ENCODE assay signal across 9 mouse cellular contexts in genomic region chr1:170900799-170901467, GRCm38 (mm10). TPM values are rescaled to one million over a fixed set of nuclear protein-coding genes. Genes with fewer than 3 reads are reported as not detected.
DNase-seq lines count a peak whose midpoint lies in the region; ATAC-seq and TF ChIP-seq lines count a peak whose summit lies in the region.
"Had no signal": no experiment of that assay in that cellular context is flagged by ENCODE, and none has a peak within 500 bp of the region (broad histone marks: within the 10 kb centered on the region; RNA-seq: fewer than 3 reads in every experiment).

No protein-coding gene starts in this region.

- H3K9ac ChIP-seq in forebrain, embryonic 12.5 days, result no peak overlapping the region
- H3K9ac ChIP-seq in forebrain, embryonic 11.5 days (ENCODE audit: low read length), result no peak overlapping the region
- peak overlapping the region; percentile 49 for H3K9ac ChIP-seq in MEL (ENCODE audit: control insufficient read depth, low read depth, low read length, poor library complexity, severe bottlenecking)
- H3K9ac ChIP-seq in hindbrain, embryonic 11.5 days (ENCODE audit: low read depth, low read length), result no peak overlapping the region

- no peaks in the 10 kb centered on the region for H3K9me3 ChIP-seq in forebrain, embryonic 12.5 days
- H3K9me3 ChIP-seq in forebrain, embryonic 11.5 days (ENCODE audit: control insufficient read depth, low read length), result no peaks in the 10 kb centered on the region
- no peaks in the 10 kb centered on the region for H3K9me3 ChIP-seq in MEL (replicated peaks; ENCODE audit: insufficient read depth, low read length)
- H3K9me3 ChIP-seq in hindbrain, embryonic 11.5 days (ENCODE audit: control insufficient read depth, low read length), result no peaks in the 10 kb centered on the region

- TF ChIP-seq POLR2A in MEL (IDR thresholded peaks at IDR 0.05; ENCODE audit: control insufficient read depth in 1 of 2, insufficient read depth in 1 of 2, low read depth in 1 of 2, low read length in 2 of 2, poor library complexity in 1 of 2), result no peak

- H3K4me1 ChIP-seq in forebrain, embryonic 12.5 days, result no peaks in the 10 kb centered on the region
- no peaks in the 10 kb centered on the region for H3K4me1 ChIP-seq in forebrain, embryonic 11.5 days (replicated peaks; ENCODE audit: control insufficient read depth, insufficient read depth, low read length)
- peaks cover 15 to 21% of the 10 kb centered on the region in 2 experiments for H3K4me1 ChIP-seq in MEL (ENCODE audit: control insufficient read depth in 1 of 2, insufficient read depth in 2 of 2, low read length in 2 of 2)
- H3K4me1 ChIP-seq in hindbrain, embryonic 11.5 days (replicated peaks; ENCODE audit: control insufficient read depth, insufficient read depth, low read length), result no peaks in the 10 kb centered on the region

- no peak for TF ChIP-seq EP300 in MEL (IDR thresholded peaks at IDR 0.05; ENCODE audit: low read depth in 1 of 2, low read length in 2 of 2)

- TF ChIP-seq RAD21 in MEL (IDR thresholded peaks at IDR 0.05; ENCODE audit: low read depth, low read length), result peak; percentile 91

- H3K36me3 ChIP-seq in forebrain, embryonic 12.5 days (replicated peaks), result no peaks in the 10 kb centered on the region
- no peaks in the 10 kb centered on the region for H3K36me3 ChIP-seq in forebrain, embryonic 11.5 days (ENCODE audit: control insufficient read depth, insufficient read depth, low read length)
- peaks cover 0 to 10% of the 10 kb centered on the region in 2 experiments; a peak in 2 of 4 replicates for H3K36me3 ChIP-seq in MEL (ENCODE audit: control insufficient read depth in 1 of 2, insufficient read depth in 2 of 2, low read length in 2 of 2)
- H3K36me3 ChIP-seq in hindbrain, embryonic 11.5 days (ENCODE audit: control insufficient read depth, insufficient read depth, low read length), result no peaks in the 10 kb centered on the region

- intact Hi-C loops in left cerebral cortex, postnatal 25 days (cut with DNase I), result loop anchor here (1.0 kb wide), 2 partner anchors 91 to 95 kb away; no protein-coding TSS in a partner anchor

- TF ChIP-seq CTCF in MEL (IDR thresholded peaks at IDR 0.05 in 2 of 3, conservative IDR thresholded peaks at IDR 0.05 in 1 of 3; ENCODE audit: control insufficient read depth in 1 of 3, insufficient read depth in 1 of 3, low read depth in 2 of 3, low read length in 3 of 3, poor library complexity in 1 of 3, severe bottlenecking in 1 of 3), result peak in 2 of 3 experiments; percentile 49 to 64; a peak in 5 of 6 replicates

- H3K4me2 ChIP-seq in forebrain, embryonic 12.5 days, result no peak overlapping the region
- H3K4me2 ChIP-seq in forebrain, embryonic 11.5 days (ENCODE audit: low read depth, low read length, severe bottlenecking), result no peak overlapping the region
- H3K4me2 ChIP-seq in hindbrain, embryonic 11.5 days (replicated peaks; ENCODE audit: low read depth, low read length), result no peak overlapping the region

- no peak overlapping the region for H3K27ac ChIP-seq in forebrain, embryonic 12.5 days
- no peak overlapping the region for H3K27ac ChIP-seq in forebrain, embryonic 11.5 days (ENCODE audit: low read depth, low read length)
- H3K27ac ChIP-seq in MEL (ENCODE audit: control insufficient read depth, low read depth, low read length), result peak overlapping the region; percentile 18
- H3K27ac ChIP-seq in hindbrain, embryonic 11.5 days (ENCODE audit: low read depth, low read length), result no peak overlapping the region

- WGBS in forebrain, embryonic 12.5 days, result 35% methylated on average over 10 of the region's 10 CpGs
- WGBS in forebrain, embryonic 11.5 days, result 39% methylated on average over 10 of the region's 10 CpGs
- 46% methylated on average over 10 of the region's 10 CpGs for WGBS in hindbrain, embryonic 11.5 days

- peaks cover 33% of the 10 kb centered on the region for H3K27me3 ChIP-seq in forebrain, embryonic 12.5 days
- H3K27me3 ChIP-seq in forebrain, embryonic 11.5 days (ENCODE audit: control insufficient read depth, insufficient read depth, low read length), result no peaks in the 10 kb centered on the region; the same call in 1 of the 2 replicates
- no peaks in the 10 kb centered on the region for H3K27me3 ChIP-seq in MEL (ENCODE audit: control insufficient read depth in 1 of 2, insufficient read depth in 2 of 2, low read length in 2 of 2)
- no peaks in the 10 kb centered on the region; the same call in 1 of the 2 replicates for H3K27me3 ChIP-seq in hindbrain, embryonic 11.5 days (ENCODE audit: control insufficient read depth, insufficient read depth, low read length)

- no peak for DNase-seq in forebrain, embryonic 11.5 days (ENCODE audit: low spot score)
- peak; percentile 88 for DNase-seq in MEL (ENCODE audit: low read depth, low spot score)
- DNase-seq in embryo, embryonic 10 days (ENCODE audit: low spot score), result peak; percentile 72
- DNase-seq in hindbrain, embryonic 11.5 days (ENCODE audit: low spot score), result peak; percentile 72
- DNase-seq in left cerebral cortex, postnatal 25 days (ENCODE audit: low spot score in 2 of 2), result peak; percentile 66 to 74
- peak; percentile 50 to 79 for DNase-seq in spleen, postnatal 4 days (ENCODE audit: low spot score in 2 of 2)

- no peaks in the 10 kb centered on the region for H3K79me2 ChIP-seq in MEL (ENCODE audit: control insufficient read depth, insufficient read depth, low read length, poor library complexity)

- no peak overlapping the region for H3K4me3 ChIP-seq in forebrain, embryonic 12.5 days (replicated peaks)
- no peak overlapping the region for H3K4me3 ChIP-seq in forebrain, embryonic 11.5 days (ENCODE audit: low read depth, low read length)
- H3K4me3 ChIP-seq in MEL (ENCODE audit: control insufficient read depth in 1 of 2, insufficient read depth in 1 of 2, low read depth in 2 of 2, low read length in 2 of 2), result peak overlapping the region; percentile 38 to 52
- no peak overlapping the region for H3K4me3 ChIP-seq in hindbrain, embryonic 11.5 days (ENCODE audit: low read depth, low read length)

- ATAC-seq in forebrain, embryonic 12.5 days (ENCODE audit: low FRiP score), result peak; percentile 67; the same call in 1 of the 2 replicates
- no peak for ATAC-seq in forebrain, embryonic 11.5 days (replicated peaks; ENCODE audit: low FRiP score)
- ATAC-seq in hindbrain, embryonic 11.5 days (ENCODE audit: low FRiP score), result no peak
- ATAC-seq in megakaryocyte-erythroid progenitor cell, adult 5-6 weeks (replicated peaks; ENCODE audit: low FRiP score, low TSS enrichment, poor library complexity, severe bottlenecking), result peak; percentile 42; the same call in 1 of the 2 replicates

RNA-seq across cellular contexts. Expression of gene Fcrlb, which starts 11.8 kb away (rescaled TPM):
- polyA plus RNA-seq in forebrain, embryonic 12.5 days (2016; fragmentation: Nextera tagmentation; extraction: Ambion mirVana), result not detected in 2 replicates
- polyA plus RNA-seq in forebrain, embryonic 11.5 days (2014; fragmentation: Nextera tagmentation; extraction: Ambion mirVana), result not detected in 2 replicates
- total RNA-seq in MEL (2012; rRNA removed), result not detected in 2 replicates
- polyA plus RNA-seq in MEL (2012; ENCODE audit: insufficient read depth in 1 of 2, insufficient read length in 2 of 2, low read depth in 1 of 2, low replicate concordance in 2 of 2, missing spikeins in 1 of 2), result not detected
- not detected in 2 replicates for polyA plus RNA-seq in hindbrain, embryonic 11.5 days (2014; fragmentation: Nextera tagmentation; extraction: Ambion mirVana)
- total RNA-seq in left cerebral cortex, postnatal 25 days (2021), result under 1 TPM; 0.34 to 0.37 TPM
- 0.50 TPM in 1 of 2 replicates, not detected in the other for total RNA-seq in megakaryocyte-erythroid progenitor cell, adult 5-6 weeks (2014; fragmentation: Nextera tagmentation)
- total RNA-seq in megakaryocyte-erythroid progenitor cell, adult 5-6 weeks (2017), result not detected in 2 replicates

RNA-seq across cellular contexts. Expression of gene Dusp12, which starts 15.6 kb away (rescaled TPM):
- 28.6 and 33.3 TPM in 2 replicates for polyA plus RNA-seq in forebrain, embryonic 12.5 days (2016; fragmentation: Nextera tagmentation; extraction: Ambion mirVana)
- 28.7 and 29.3 TPM in 2 replicates for polyA plus RNA-seq in forebrain, embryonic 11.5 days (2014; fragmentation: Nextera tagmentation; extraction: Ambion mirVana)
- 41.8 and 50.0 TPM in 2 replicates for total RNA-seq in MEL (2012; rRNA removed)
- 10 to 100 TPM in 1 of 2 experiments, not detected in 1; 33.8 TPM for polyA plus RNA-seq in MEL (2012; ENCODE audit: insufficient read depth in 1 of 2, insufficient read length in 2 of 2, low read depth in 1 of 2, low replicate concordance in 2 of 2, missing spikeins in 1 of 2)
- 33.2 and 36.6 TPM in 2 replicates for polyA plus RNA-seq in hindbrain, embryonic 11.5 days (2014; fragmentation: Nextera tagmentation; extraction: Ambion mirVana)
- 10 to 100 TPM; 14.4 to 17.9 TPM for total RNA-seq in left cerebral cortex, postnatal 25 days (2021)
- 22.9 and 24.2 TPM in 2 replicates for total RNA-seq in megakaryocyte-erythroid progenitor cell, adult 5-6 weeks (2014; fragmentation: Nextera tagmentation)
- 9.7 and 12.5 TPM in 2 replicates for total RNA-seq in megakaryocyte-erythroid progenitor cell, adult 5-6 weeks (2017)

RNA-seq across cellular contexts. Expression of gene Gm26620, which starts 16.1 kb away (rescaled TPM):
- polyA plus RNA-seq in forebrain, embryonic 12.5 days (2016; fragmentation: Nextera tagmentation; extraction: Ambion mirVana), result not detected in 2 replicates
- polyA plus RNA-seq in forebrain, embryonic 11.5 days (2014; fragmentation: Nextera tagmentation; extraction: Ambion mirVana), result 0.37 TPM in 1 of 2 replicates, not detected in the other
- total RNA-seq in MEL (2012; rRNA removed), result 3.1 and 5.5 TPM in 2 replicates
- polyA plus RNA-seq in MEL (2012; ENCODE audit: insufficient read depth in 1 of 2, insufficient read length in 2 of 2, low read depth in 1 of 2, low replicate concordance in 2 of 2, missing spikeins in 1 of 2), result 1 to 10 TPM in 1 of 2 experiments, not detected in 1; 1.0 TPM
- polyA plus RNA-seq in hindbrain, embryonic 11.5 days (2014; fragmentation: Nextera tagmentation; extraction: Ambion mirVana), result not detected in 2 replicates
- 1 to 10 TPM in 1 of 2 experiments, under 1 TPM in 1; 0.43 to 1.4 TPM for total RNA-seq in left cerebral cortex, postnatal 25 days (2021)
- 1.3 TPM in 1 of 2 replicates, not detected in the other for total RNA-seq in megakaryocyte-erythroid progenitor cell, adult 5-6 weeks (2014; fragmentation: Nextera tagmentation)
- total RNA-seq in megakaryocyte-erythroid progenitor cell, adult 5-6 weeks (2017), result 0.75 and 1.0 TPM in 2 replicates

RNA-seq across cellular contexts. Expression of gene Fcrla, which starts 26.4 kb away (rescaled TPM):
- polyA plus RNA-seq in forebrain, embryonic 12.5 days (2016; fragmentation: Nextera tagmentation; extraction: Ambion mirVana), result not detected in 2 replicates
- not detected in 2 replicates for polyA plus RNA-seq in forebrain, embryonic 11.5 days (2014; fragmentation: Nextera tagmentation; extraction: Ambion mirVana)
- 0.12 and 0.39 TPM in 2 replicates for total RNA-seq in MEL (2012; rRNA removed)
- polyA plus RNA-seq in MEL (2012; ENCODE audit: insufficient read depth in 1 of 2, insufficient read length in 2 of 2, low read depth in 1 of 2, low replicate concordance in 2 of 2, missing spikeins in 1 of 2), result under 1 TPM in 1 of 2 experiments, not detected in 1; 0.18 TPM
- not detected in 2 replicates for polyA plus RNA-seq in hindbrain, embryonic 11.5 days (2014; fragmentation: Nextera tagmentation; extraction: Ambion mirVana)
- not detected for total RNA-seq in left cerebral cortex, postnatal 25 days (2021)
- 2.4 TPM in 1 of 2 replicates, not detected in the other for total RNA-seq in megakaryocyte-erythroid progenitor cell, adult 5-6 weeks (2014; fragmentation: Nextera tagmentation)
- 0.69 TPM in 1 of 2 replicates, not detected in the other for total RNA-seq in megakaryocyte-erythroid progenitor cell, adult 5-6 weeks (2017)
- total RNA-seq: left cerebral cortex, postnatal 36 days had no signal

RNA-seq across cellular contexts. Expression of gene Atf6, which starts 33.4 kb away (rescaled TPM):
- polyA plus RNA-seq in forebrain, embryonic 12.5 days (2016; fragmentation: Nextera tagmentation; extraction: Ambion mirVana), result 8.7 and 8.9 TPM in 2 replicates
- polyA plus RNA-seq in forebrain, embryonic 11.5 days (2014; fragmentation: Nextera tagmentation; extraction: Ambion mirVana), result 8.9 and 9.8 TPM in 2 replicates
- total RNA-seq in MEL (2012; rRNA removed), result 11.7 and 14.3 TPM in 2 replicates
- polyA plus RNA-seq in MEL (2012; ENCODE audit: insufficient read depth in 1 of 2, insufficient read length in 2 of 2, low read depth in 1 of 2, low replicate concordance in 2 of 2, missing spikeins in 1 of 2), result 10 to 100 TPM in 1 of 2 experiments, not detected in 1; 16.4 TPM
- 10.2 TPM in 2 replicates for polyA plus RNA-seq in hindbrain, embryonic 11.5 days (2014; fragmentation: Nextera tagmentation; extraction: Ambion mirVana)
- total RNA-seq in left cerebral cortex, postnatal 25 days (2021), result 10 to 100 TPM; 51.8 to 52.9 TPM
- total RNA-seq in megakaryocyte-erythroid progenitor cell, adult 5-6 weeks (2014; fragmentation: Nextera tagmentation), result 12.5 and 12.6 TPM in 2 replicates
- total RNA-seq in megakaryocyte-erythroid progenitor cell, adult 5-6 weeks (2017), result 11.8 and 12.7 TPM in 2 replicates

Comparison
In these comparisons a context has a peak if more than half of its experiments do, and no peak if none do; other contexts are left out.
1. ATAC-seq: peak in forebrain, embryonic 12.5 days (single experiment) and megakaryocyte-erythroid progenitor cell, adult 5-6 weeks (single experiment); none in forebrain, embryonic 11.5 days (single experiment) and hindbrain, embryonic 11.5 days (single experiment).
2. H3K4me3 ChIP-seq: peak in MEL (2 of 2); none in forebrain, embryonic 12.5 days (single experiment), forebrain, embryonic 11.5 days (single experiment) and hindbrain, embryonic 11.5 days (single experiment).